Mouse (Mus musculus): ENCODE data around the gene Trpm1. TPM values are rescaled to one million over a fixed set of nuclear protein-coding genes. Genes with fewer than 3 reads are reported as not detected.

Trpm1 gene
- polyA plus RNA-seq, 1 experiment from 2014 or later = not detected

DNA sequence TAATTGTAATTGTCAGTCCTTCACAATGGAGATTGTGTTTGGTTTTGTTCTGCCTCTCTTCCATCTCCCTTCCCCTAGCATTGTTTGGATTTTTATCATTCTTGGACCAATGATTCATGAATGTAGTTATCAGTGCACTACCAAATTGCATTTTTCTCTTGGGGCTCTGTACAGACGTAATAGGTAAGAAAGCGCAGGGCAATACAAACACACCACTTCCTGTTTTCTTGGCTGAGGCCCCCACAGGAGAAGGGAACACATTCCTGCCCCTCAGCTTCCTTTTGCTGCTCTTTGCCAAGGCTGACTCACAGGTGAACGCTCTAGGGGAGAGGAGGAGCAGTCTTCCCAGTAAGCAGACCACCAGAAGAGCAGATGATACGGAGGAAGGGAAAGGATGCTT, 96.1 kb downstream of the Trpm1 start:
- Histone ChIP-seq H3K27ac (ENCODE audit: low read depth, low read length) (no peak overlapping the region), H3K9me3 (ENCODE audit: control insufficient read depth, low read length) (no peaks in the 10 kb centered on the region), H3K4me2 (replicated peaks; ENCODE audit: low read depth, low read length) (no peak overlapping the region), H3K36me3 (ENCODE audit: control insufficient read depth, insufficient read depth, low read length) (no peaks in the 10 kb centered on the region), H3K27me3 (ENCODE audit: control insufficient read depth, insufficient read depth, low read length) (no peaks in the 10 kb centered on the region), H3K4me3 (ENCODE audit: low read length) (no peak overlapping the region), H3K9ac (ENCODE audit: low read depth, low read length) (no peak overlapping the region), H3K4me1 (ENCODE audit: control insufficient read depth, insufficient read depth, low read length) (0 out of 2 replicates have a peak, but pooled peaks cover 2% of the 10 kb centered on the region)
- ATAC-seq (ENCODE audit: low FRiP score, low TSS enrichment) = no peak
- 39% methylated on average over 4 of the region's 4 CpGs for WGBS

GRCm38 (mm10) chr7:64250417-64250816, 96.8 kb downstream of the Trpm1 start:
- no peak overlapping the region for H3K9ac ChIP-seq (ENCODE audit: low read depth, low read length)
- no peak overlapping the region for H3K4me3 ChIP-seq (ENCODE audit: low read length)
- no peak for ATAC-seq (ENCODE audit: low FRiP score, low TSS enrichment)
- H3K4me2 ChIP-seq (replicated peaks; ENCODE audit: low read depth, low read length) = no peak overlapping the region
- H3K4me1 ChIP-seq (ENCODE audit: control insufficient read depth, insufficient read depth, low read length) = 0 out of 2 replicates have a peak, but pooled peaks cover 2% of the 10 kb centered on the region
- no peaks in the 10 kb centered on the region for H3K27me3 ChIP-seq (ENCODE audit: control insufficient read depth, insufficient read depth, low read length)
- no peaks in the 10 kb centered on the region for H3K36me3 ChIP-seq (ENCODE audit: control insufficient read depth, insufficient read depth, low read length)
- no peaks in the 10 kb centered on the region for H3K9me3 ChIP-seq (ENCODE audit: control insufficient read depth, low read length)
- H3K27ac ChIP-seq (ENCODE audit: low read depth, low read length) = no peak overlapping the region
- WGBS = 82% methylated on average over 7 of the region's 7 CpGs

- WGBS = 95% methylated on average over 3 of the region's 3 CpGs
- H3K27ac ChIP-seq (ENCODE audit: low read depth, low read length) = no peak overlapping the region
- 0 out of 2 replicates have a peak, but pooled peaks cover 2% of the 10 kb centered on the region for H3K4me1 ChIP-seq (ENCODE audit: control insufficient read depth, insufficient read depth, low read length)
- no peaks in the 10 kb centered on the region for H3K9me3 ChIP-seq (ENCODE audit: control insufficient read depth, low read length)
- no peak for ATAC-seq (ENCODE audit: low FRiP score, low TSS enrichment)
- no peak overlapping the region for H3K9ac ChIP-seq (ENCODE audit: low read depth, low read length)
- H3K4me3 ChIP-seq (ENCODE audit: low read length) = no peak overlapping the region
- no peaks in the 10 kb centered on the region for H3K36me3 ChIP-seq (ENCODE audit: control insufficient read depth, insufficient read depth, low read length)
- H3K27me3 ChIP-seq (ENCODE audit: control insufficient read depth, insufficient read depth, low read length) = no peaks in the 10 kb centered on the region
- no peak overlapping the region for H3K4me2 ChIP-seq (replicated peaks; ENCODE audit: low read depth, low read length)
Observed at GRCm38 (mm10) chr7:64253736-64254135, 100.1 kb downstream of the Trpm1 start.

DNA sequence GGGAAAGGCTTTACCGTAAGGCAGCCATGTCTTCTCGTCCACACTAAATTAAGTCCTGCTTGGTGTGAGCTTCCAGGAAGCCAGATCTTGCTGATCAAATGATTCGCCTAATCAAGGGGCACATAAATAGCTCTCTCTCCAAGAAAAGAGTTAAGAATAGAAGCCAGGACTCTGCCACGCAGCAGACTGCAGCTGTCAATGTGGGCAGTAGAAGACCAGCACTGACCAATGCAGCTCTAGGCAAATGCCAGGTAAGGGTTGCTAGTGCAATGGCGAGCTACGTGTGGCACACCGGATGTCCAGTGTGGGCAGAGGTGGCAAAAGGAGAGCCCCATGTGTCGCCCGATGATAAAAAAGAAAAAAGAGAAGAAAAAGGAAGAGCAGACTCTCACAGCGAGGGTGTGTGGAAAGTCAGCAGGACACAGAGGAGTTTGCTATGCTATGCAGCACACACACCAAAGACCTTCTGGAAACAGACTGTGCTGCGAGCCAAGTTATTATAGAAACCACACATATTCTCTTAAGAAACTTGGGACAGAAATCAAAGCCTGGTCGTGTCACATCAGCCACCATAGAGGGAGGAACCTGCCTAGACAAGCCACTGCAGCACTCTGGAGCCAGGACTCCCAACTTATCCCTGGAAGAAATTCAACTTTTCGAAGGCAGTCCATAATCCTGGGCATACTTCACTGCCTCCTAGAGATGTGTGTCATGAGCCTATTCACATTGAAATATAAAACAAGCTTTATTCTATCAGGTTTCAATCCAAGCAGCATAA, 112.1 kb downstream of the Trpm1 start:
- Histone ChIP-seq H3K9me3 (ENCODE audit: control insufficient read depth, low read length) (no peaks in the 10 kb centered on the region), H3K4me3 (ENCODE audit: low read length) (no peak overlapping the region), H3K9ac (ENCODE audit: low read depth, low read length) (no peak overlapping the region), H3K4me1 (ENCODE audit: control insufficient read depth, insufficient read depth, low read length) (no peaks in the 10 kb centered on the region), H3K4me2 (replicated peaks; ENCODE audit: low read depth, low read length) (no peak overlapping the region), H3K27me3 (ENCODE audit: control insufficient read depth, insufficient read depth, low read length) (peaks cover 13% of the 10 kb centered on the region), H3K27ac (ENCODE audit: low read depth, low read length) (no peak overlapping the region), H3K36me3 (ENCODE audit: control insufficient read depth, insufficient read depth, low read length) (no peaks in the 10 kb centered on the region)
- 87% methylated on average over 13 of the region's 13 CpGs for WGBS
- no peak for ATAC-seq (ENCODE audit: low FRiP score, low TSS enrichment)

- no peaks in the 10 kb centered on the region for H3K9me3 ChIP-seq (ENCODE audit: control insufficient read depth, low read length)
- ATAC-seq (ENCODE audit: low FRiP score, low TSS enrichment) = no peak
- H3K27ac ChIP-seq (ENCODE audit: low read depth, low read length) = no peak overlapping the region
- H3K9ac ChIP-seq (ENCODE audit: low read depth, low read length) = no peak overlapping the region
- no peak overlapping the region for H3K4me3 ChIP-seq (ENCODE audit: low read length)
- peaks cover 13% of the 10 kb centered on the region for H3K27me3 ChIP-seq (ENCODE audit: control insufficient read depth, insufficient read depth, low read length)
- H3K4me1 ChIP-seq (ENCODE audit: control insufficient read depth, insufficient read depth, low read length) = no peaks in the 10 kb centered on the region
- WGBS = 85% methylated on average over 4 of the region's 4 CpGs
- H3K36me3 ChIP-seq (ENCODE audit: control insufficient read depth, insufficient read depth, low read length) = no peaks in the 10 kb centered on the region
- no peak overlapping the region for H3K4me2 ChIP-seq (replicated peaks; ENCODE audit: low read depth, low read length)
Observed at GRCm38 (mm10) chr7:64266587-64266986, 113.0 kb downstream of the Trpm1 start.

GRCm38 (mm10) chr7:64271926-64272325, 118.3 kb downstream of the Trpm1 start:
- 48% methylated on average over 4 of the region's 4 CpGs for WGBS
- ATAC-seq (ENCODE audit: low FRiP score, low TSS enrichment) = no peak
- Histone ChIP-seq H3K4me3 (ENCODE audit: low read length) (no peak overlapping the region), H3K4me1 (ENCODE audit: control insufficient read depth, insufficient read depth, low read length) (no peaks in the 10 kb centered on the region), H3K9me3 (ENCODE audit: control insufficient read depth, low read length) (no peaks in the 10 kb centered on the region), H3K36me3 (ENCODE audit: control insufficient read depth, insufficient read depth, low read length) (no peaks in the 10 kb centered on the region), H3K27ac (ENCODE audit: low read depth, low read length) (no peak overlapping the region), H3K27me3 (ENCODE audit: control insufficient read depth, insufficient read depth, low read length) (peaks cover 13% of the 10 kb centered on the region), H3K4me2 (replicated peaks; ENCODE audit: low read depth, low read length) (no peak overlapping the region), H3K9ac (ENCODE audit: low read depth, low read length) (no peak overlapping the region)

- ATAC-seq (ENCODE audit: low FRiP score, low TSS enrichment) = no peak
- H3K36me3 ChIP-seq (ENCODE audit: control insufficient read depth, insufficient read depth, low read length) = no peaks in the 10 kb centered on the region
- 70% methylated on average over 4 of the region's 4 CpGs for WGBS
- no peaks in the 10 kb centered on the region for H3K4me1 ChIP-seq (ENCODE audit: control insufficient read depth, insufficient read depth, low read length)
- H3K27ac ChIP-seq (ENCODE audit: low read depth, low read length) = no peak overlapping the region
- H3K4me3 ChIP-seq (ENCODE audit: low read length) = no peak overlapping the region
- H3K27me3 ChIP-seq (ENCODE audit: control insufficient read depth, insufficient read depth, low read length) = no peaks in the 10 kb centered on the region
- H3K4me2 ChIP-seq (replicated peaks; ENCODE audit: low read depth, low read length) = no peak overlapping the region
- H3K9ac ChIP-seq (ENCODE audit: low read depth, low read length) = no peak overlapping the region
- H3K9me3 ChIP-seq (ENCODE audit: control insufficient read depth, low read length) = no peaks in the 10 kb centered on the region
Observed at GRCm38 (mm10) chr7:64275518-64275917, 121.9 kb downstream of the Trpm1 start.

- no peak overlapping the region for H3K27ac ChIP-seq (ENCODE audit: low read depth, low read length)
Observed at GRCm38 (mm10) chr7:64276921-64277320, 123.3 kb downstream of the Trpm1 start.

DNA sequence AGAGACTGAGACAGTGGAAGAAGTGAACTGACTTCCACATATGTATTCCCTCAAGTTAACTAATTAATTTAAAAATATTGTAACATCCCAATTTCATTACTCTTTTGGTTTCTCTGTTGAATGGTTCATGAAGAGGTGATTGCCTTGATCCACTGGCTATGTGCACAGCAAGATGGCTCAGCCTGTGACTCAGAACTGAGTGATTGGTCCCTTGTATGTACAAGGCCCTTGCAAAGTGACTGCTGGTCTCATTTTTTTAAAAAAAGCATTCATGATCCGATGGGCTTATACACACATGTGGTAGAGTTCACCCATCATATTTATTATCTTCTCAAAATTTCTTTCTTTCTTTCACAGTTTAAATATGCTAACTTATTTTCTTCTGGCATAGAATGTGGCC, 124.9 kb downstream of the Trpm1 start:
- Histone ChIP-seq H3K36me3 (ENCODE audit: control insufficient read depth, insufficient read depth, low read length) (no peaks in the 10 kb centered on the region), H3K4me1 (ENCODE audit: control insufficient read depth, insufficient read depth, low read length) (no peaks in the 10 kb centered on the region), H3K4me2 (replicated peaks; ENCODE audit: low read depth, low read length) (no peak overlapping the region), H3K27ac (ENCODE audit: low read depth, low read length) (no peak overlapping the region), H3K27me3 (ENCODE audit: control insufficient read depth, insufficient read depth, low read length) (no peaks in the 10 kb centered on the region), H3K4me3 (ENCODE audit: low read length) (no peak overlapping the region), H3K9ac (ENCODE audit: low read depth, low read length) (no peak overlapping the region), H3K9me3 (ENCODE audit: control insufficient read depth, low read length) (no peaks in the 10 kb centered on the region)
- WGBS = 100% methylated on average over 1 of the region's 1 CpGs
- ATAC-seq (ENCODE audit: low FRiP score, low TSS enrichment) = no peak

More at GRCm38 (mm10) chr7:64276921-64277320, 123.3 kb downstream of the Trpm1 start:
- H3K4me2 ChIP-seq (replicated peaks; ENCODE audit: low read depth, low read length) = no peak overlapping the region
- H3K36me3 ChIP-seq (ENCODE audit: control insufficient read depth, insufficient read depth, low read length) = no peaks in the 10 kb centered on the region
- no peak overlapping the region for H3K9ac ChIP-seq (ENCODE audit: low read depth, low read length)
- H3K4me3 ChIP-seq (ENCODE audit: low read length) = no peak overlapping the region
- no peak for ATAC-seq (ENCODE audit: low FRiP score, low TSS enrichment)
- WGBS = 53% methylated on average over 6 of the region's 6 CpGs
- H3K27me3 ChIP-seq (ENCODE audit: control insufficient read depth, insufficient read depth, low read length) = no peaks in the 10 kb centered on the region
- H3K9me3 ChIP-seq (ENCODE audit: control insufficient read depth, low read length) = no peaks in the 10 kb centered on the region
- no peaks in the 10 kb centered on the region for H3K4me1 ChIP-seq (ENCODE audit: control insufficient read depth, insufficient read depth, low read length)

Data from kidney, embryonic 14.5 days (tissue).